Mouse (Mus musculus) embryonic facial prominence, embryonic 12.5 days (tissue): ENCODE results near the gene Klhl22. TPM values are rescaled to one million over a fixed set of nuclear protein-coding genes. Genes with fewer than 3 reads are reported as not detected.

Experiments used
- ATAC-seq: fragments of 200-750 bp; cut with Nextera tagmentation; 2 replicates; pipeline ENCODE4 v1.8.0; 2017; ENCODE audit not compliant: insufficient number of reproducible peaks, insufficient read depth, low FRiP score, low TSS enrichment
- H3K27ac ChIP-seq: fragments of 300-500 bp; sonication (generic); 2 replicates; pipeline ENCODE4 v1.5.1; 2016; ENCODE audit warnings: mild to moderate bottlenecking
- H3K27me3 ChIP-seq: fragments of 300-500 bp; sonication (generic); 2 replicates; pipeline ENCODE4 v1.6.1; 2016; ENCODE audit warnings: mild to moderate bottlenecking, moderate library complexity
- H3K36me3 ChIP-seq: fragments of 300-500 bp; sonication (generic); 2 replicates; pipeline ENCODE4 v1.6.1; 2016; ENCODE audit warnings: mild to moderate bottlenecking
- H3K4me1 ChIP-seq: fragments of 300-500 bp; sonication (generic); 2 replicates; pipeline ENCODE4 v1.6.1; 2016
- H3K4me2 ChIP-seq: fragments of 300-500 bp; sonication (generic); replicated peaks from 2 replicates; pipeline ENCODE4 v1.6.1; 2016; ENCODE audit warnings: mild to moderate bottlenecking, moderate library complexity
- H3K4me3 ChIP-seq: fragments of 300-500 bp; sonication (generic); 2 replicates; pipeline ENCODE4 v1.5.1; 2016; ENCODE audit warnings: mild to moderate bottlenecking
- H3K9ac ChIP-seq: fragments of 300-500 bp; sonication (generic); 2 replicates; pipeline ENCODE4 v1.6.1; 2016; ENCODE audit warnings: mild to moderate bottlenecking, moderate library complexity
- H3K9me3 ChIP-seq: fragments of 300-500 bp; sonication (generic); 2 replicates; pipeline ENCODE4 v1.6.1; 2016; ENCODE audit warnings: mild to moderate bottlenecking, moderate library complexity
- WGBS: fragments of 180-500 bp; shearing (Covaris S2); methylation state at CpG from one replicate; pipeline ENCODE4 v1.1.7; 2016; 5-methylcytosine and 5-hydroxymethylcytosine counted together
- polyA plus RNA-seq: library from polyadenylated mRNA; unstranded; fragments of >200 nt; fragmentation: Nextera tagmentation; extraction: Ambion mirVana; gene quantifications from 2 replicates; pipeline ENCODE4 v1.2.1, GENCODE M21; 2016

Klhl22 gene
- polyA plus RNA-seq, 1 experiment from 2014 or later: 92.6 TPM

GRCm38 (mm10) chr16:17839976-17840375, 80.6 kb downstream of the Klhl22 start:
- Histone ChIP-seq H3K36me3 (peaks cover 48% of the 10 kb centered on the region), H3K4me3 (no peak overlapping the region), H3K9me3 (no peaks in the 10 kb centered on the region), H3K27ac (no peak overlapping the region), H3K9ac (no peak overlapping the region), H3K4me1 (no peaks in the 10 kb centered on the region), H3K27me3 (peaks cover 26% of the 10 kb centered on the region), H3K4me2 (no peak overlapping the region)
- no peak for ATAC-seq
- WGBS: 80% methylated on average over 4 of the region's 4 CpGs

GRCm38 (mm10) chr16:17842437-17842836, 83.0 kb downstream of the Klhl22 start:
- Histone ChIP-seq H3K4me2 (no peak overlapping the region), H3K27ac (no peak overlapping the region), H3K9ac (no peak overlapping the region), H3K4me3 (no peak overlapping the region), H3K9me3 (no peaks in the 10 kb centered on the region), H3K27me3 (peaks cover 2% of the 10 kb centered on the region; the same call in 1 of the 2 replicates), H3K4me1 (no peaks in the 10 kb centered on the region), H3K36me3 (peaks cover 73% of the 10 kb centered on the region)
- ATAC-seq: no peak
- WGBS: 96% methylated on average over 7 of the region's 7 CpGs

Other genes starting within 250 kb of the Klhl22 start
- 66.6 and 73.1 TPM in 2 replicates for gene Thap7, start 228.5 kb upstream of the Klhl22 start, polyA plus RNA-seq
- not detected in 2 replicates for gene Lrrc74b, start 198.4 kb upstream of the Klhl22 start, polyA plus RNA-seq
- 0.34 and 0.46 TPM in 2 replicates for gene P2rx6, start 197.7 kb upstream of the Klhl22 start, polyA plus RNA-seq
- gene Slc7a4, start 176.4 kb upstream of the Klhl22 start, polyA plus RNA-seq: 3.7 and 3.8 TPM in 2 replicates
- gene Smpd4, start 140.3 kb upstream of the Klhl22 start, polyA plus RNA-seq: 44.1 and 49.3 TPM in 2 replicates
- gene Ccdc74a, start 113.1 kb upstream of the Klhl22 start, polyA plus RNA-seq: 7.3 and 8.9 TPM in 2 replicates
- 44.5 and 48.2 TPM in 2 replicates for gene Med15, start 26.7 kb upstream of the Klhl22 start, polyA plus RNA-seq
- gene Scarf2, start 37.7 kb downstream of the Klhl22 start, polyA plus RNA-seq: 47.6 and 49.8 TPM in 2 replicates
- 0.47 and 0.70 TPM in 2 replicates for gene B830017H08Rik, start 73.5 kb downstream of the Klhl22 start, polyA plus RNA-seq
- gene Car15, start 78.7 kb downstream of the Klhl22 start, polyA plus RNA-seq: 2.6 and 3.3 TPM in 2 replicates
- gene Gm20518, start 132.1 kb downstream of the Klhl22 start, polyA plus RNA-seq: 0.19 and 0.45 TPM in 2 replicates
- gene Tssk1, start 134.6 kb downstream of the Klhl22 start, polyA plus RNA-seq: 0.06 TPM in 1 of 2 replicates, not detected in the other
- 103 and 105 TPM in 2 replicates for gene Dgcr2, start 138.9 kb downstream of the Klhl22 start, polyA plus RNA-seq
- gene Tssk2, start 139.0 kb downstream of the Klhl22 start, polyA plus RNA-seq: 0.12 TPM in 1 of 2 replicates, not detected in the other
- 50.7 and 54.0 TPM in 2 replicates for gene Ess2, start 151.7 kb downstream of the Klhl22 start, polyA plus RNA-seq
- not detected in 2 replicates for gene Gsc2, start 155.4 kb downstream of the Klhl22 start, polyA plus RNA-seq
- gene Slc25a1, start 168.6 kb downstream of the Klhl22 start, polyA plus RNA-seq: 88.5 and 89.5 TPM in 2 replicates
- not detected in 2 replicates for gene Vpreb2, start 220.8 kb downstream of the Klhl22 start, polyA plus RNA-seq